Mouse (Mus musculus) cerebellum, adult 8-10 months (tissue): ENCODE measurements around the gene Zfp1.
A peak's percentile ranks its signal among the peaks of the same experiment; 100 is the strongest.

Source experiments
- DNase-seq: peaks from one replicate; pipeline ENCODE4 v3.0.0; 2022

The Zfp1 gene

DNA sequence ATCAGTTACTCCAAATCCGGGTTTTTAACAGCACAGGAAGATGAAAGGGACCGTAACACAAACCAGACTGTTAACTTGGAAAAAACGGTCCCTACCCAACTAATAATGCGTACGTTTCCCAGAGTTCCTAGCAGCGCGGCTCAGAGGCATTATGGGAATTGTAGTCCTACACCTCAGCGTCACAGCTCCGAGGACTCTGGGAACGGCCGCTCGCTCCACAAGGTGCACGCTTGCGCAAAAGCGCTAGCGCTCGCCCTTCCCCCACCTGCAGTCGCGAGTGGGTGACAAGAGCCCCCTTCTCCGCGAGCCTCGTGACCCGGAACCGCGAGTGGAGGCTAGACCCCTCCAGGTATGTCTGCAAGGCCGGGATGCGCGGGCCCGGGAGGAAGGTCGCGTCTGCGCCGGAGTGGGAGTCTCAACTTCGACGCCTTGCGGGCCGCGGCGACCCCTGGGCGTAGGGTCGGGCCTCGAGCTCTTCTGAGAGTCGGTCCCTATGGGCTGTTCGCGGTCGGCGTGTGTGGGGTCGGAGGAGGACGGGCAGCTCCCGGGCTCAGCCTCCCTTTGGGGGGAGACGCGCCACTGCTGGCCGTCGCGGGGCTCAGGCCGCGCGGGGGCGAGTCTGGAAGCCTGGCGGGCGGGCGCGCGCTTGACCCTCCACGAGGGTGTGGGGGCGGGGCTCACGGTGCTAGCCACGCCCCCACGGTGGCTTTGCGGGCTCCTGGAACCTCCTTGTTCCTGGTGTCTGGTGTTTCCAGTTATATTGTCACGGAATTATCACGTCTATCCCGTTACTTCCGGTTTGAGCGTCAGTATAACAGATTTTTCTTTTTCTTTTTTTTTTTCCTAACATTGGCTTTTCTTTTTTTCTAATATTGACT, at the start of gene Zfp1:
Gene Zfp1, plus strand, starts transcription at position 138 of the 878 bp plus-strand sequence.
- peak; percentile 92 for DNase-seq

DNA sequence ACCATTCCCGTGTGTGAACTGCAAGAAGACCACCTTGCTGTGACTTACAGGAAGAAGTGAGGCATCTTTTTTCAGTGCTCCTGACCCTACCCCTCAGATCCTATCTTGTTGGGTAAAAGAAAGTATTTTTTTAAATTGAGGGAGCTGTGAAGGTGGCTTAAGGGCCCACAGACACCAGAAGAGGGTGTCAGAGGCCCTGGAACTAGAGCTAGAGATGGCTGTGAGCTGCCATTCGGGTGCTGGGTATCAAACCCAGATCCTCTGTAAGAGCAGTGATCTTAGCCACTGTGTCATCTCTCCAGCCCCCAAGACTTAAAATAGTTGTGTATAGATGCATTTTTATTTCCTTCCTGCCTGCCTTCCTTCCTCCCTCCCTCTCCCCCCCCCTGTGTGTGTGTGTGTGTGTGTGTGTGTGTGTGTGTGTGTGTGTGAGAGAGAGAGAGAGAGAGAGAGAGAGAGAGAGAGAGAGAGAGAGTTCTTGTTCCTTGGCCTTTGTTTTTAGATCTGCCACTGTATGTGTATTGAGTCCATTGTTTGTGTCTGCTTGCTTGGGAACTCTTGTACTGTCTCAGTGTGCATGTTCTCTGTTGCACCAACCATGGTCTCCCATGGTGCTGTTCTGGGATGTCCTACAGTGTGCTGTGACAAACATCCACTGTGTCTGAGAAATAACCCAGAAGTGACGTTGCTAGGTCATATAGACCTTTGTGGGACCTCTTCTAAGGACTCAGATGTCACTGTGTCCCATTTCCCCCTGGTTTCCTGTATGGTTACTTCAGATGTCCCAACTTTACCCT, 49.0 kb upstream of the Zfp1 start:
- DNase-seq = no peak

DNA sequence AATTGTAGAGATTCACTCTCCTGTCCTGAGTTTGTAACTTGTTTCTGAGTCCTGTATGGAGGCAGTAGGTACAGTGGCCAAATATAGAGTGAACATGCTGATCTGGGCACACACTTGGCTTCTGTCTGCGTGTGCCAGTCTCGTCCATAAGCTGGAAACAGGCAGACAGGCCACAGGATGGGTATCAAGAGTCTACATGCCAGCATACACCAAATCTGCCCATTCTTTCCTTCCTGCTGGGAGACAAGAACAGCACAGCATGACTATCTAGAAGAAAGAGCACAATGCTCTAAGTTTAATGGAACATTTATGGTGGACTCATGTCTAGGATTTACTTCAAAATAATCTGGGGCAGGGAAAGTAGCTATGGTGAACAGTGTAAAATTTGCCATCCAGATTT, 48.2 kb upstream of the Zfp1 start:
- DNase-seq = no peak

DNA sequence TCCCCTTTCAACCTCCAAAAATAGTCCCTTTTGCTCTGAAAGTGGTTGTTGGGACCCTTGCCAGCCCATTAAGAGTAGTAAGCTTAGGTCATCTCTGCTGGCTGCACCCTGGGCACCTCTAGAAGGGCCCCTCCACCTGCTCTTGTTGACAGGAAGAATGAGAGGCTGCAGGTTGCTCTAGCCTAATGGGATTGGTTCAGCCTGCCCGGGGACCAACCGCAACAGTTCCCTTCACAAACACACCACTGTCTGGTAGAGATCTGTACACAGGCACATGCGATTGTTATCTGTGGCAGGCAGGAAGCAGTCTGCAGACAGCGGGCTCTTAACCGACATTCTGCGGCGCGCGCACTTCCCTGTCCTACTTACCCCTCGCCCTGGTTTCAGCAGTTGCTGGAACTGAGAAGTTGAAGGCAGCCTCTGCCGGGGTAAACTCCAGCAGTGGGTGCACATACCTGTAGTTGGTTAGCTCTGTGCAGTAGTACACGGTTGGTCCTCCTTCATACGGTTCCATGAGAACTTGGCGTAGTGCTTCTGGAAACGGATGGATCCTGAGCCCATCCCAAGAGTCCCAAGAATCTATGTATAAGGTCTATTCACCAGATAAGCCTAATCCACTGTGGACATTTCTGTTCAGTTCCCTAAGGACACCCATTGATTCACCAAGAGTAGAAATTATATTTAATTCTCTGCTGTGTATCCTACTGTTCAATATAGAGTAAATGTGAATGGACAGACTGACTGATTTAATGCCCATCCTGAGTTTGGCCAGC, 47.3 kb upstream of the Zfp1 start:
- DNase-seq = no peak

DNA sequence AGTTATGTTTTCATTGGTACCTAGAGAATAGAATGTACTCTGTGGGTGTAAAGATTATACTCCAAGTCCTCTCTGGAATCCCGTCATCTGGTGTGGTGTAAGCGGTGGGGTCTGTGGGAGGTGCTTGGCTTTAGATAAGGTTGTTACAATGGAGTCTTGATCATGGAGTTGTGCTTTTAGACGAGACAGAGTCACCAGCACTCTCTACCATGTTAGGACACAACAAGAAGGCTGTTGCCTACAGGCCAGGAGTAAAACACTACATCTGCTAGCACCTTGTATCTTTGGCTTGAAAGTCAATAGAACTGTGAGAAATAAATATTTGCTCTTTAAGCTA, 46.7 kb upstream of the Zfp1 start:
- DNase-seq = no peak

DNA sequence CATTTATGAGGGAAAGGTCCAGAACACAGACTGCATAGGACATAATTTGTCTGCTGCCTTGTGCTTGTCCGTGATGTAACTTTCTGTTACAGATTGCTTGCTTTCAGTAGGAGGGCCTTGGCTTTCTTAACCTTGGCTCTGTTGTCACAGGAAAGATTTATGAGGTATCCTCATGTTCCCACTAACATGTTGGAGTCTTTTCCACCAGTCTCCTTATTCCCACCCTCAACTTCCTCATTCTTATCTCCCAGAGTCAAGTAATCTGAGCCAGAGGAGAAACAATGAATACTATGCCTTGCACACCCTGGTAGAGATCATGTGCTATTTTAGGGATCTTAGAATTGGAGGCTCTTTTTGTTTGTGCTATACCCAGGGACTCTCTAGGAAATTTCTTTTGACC, 45.9 kb upstream of the Zfp1 start:
- no peak for DNase-seq

DNA sequence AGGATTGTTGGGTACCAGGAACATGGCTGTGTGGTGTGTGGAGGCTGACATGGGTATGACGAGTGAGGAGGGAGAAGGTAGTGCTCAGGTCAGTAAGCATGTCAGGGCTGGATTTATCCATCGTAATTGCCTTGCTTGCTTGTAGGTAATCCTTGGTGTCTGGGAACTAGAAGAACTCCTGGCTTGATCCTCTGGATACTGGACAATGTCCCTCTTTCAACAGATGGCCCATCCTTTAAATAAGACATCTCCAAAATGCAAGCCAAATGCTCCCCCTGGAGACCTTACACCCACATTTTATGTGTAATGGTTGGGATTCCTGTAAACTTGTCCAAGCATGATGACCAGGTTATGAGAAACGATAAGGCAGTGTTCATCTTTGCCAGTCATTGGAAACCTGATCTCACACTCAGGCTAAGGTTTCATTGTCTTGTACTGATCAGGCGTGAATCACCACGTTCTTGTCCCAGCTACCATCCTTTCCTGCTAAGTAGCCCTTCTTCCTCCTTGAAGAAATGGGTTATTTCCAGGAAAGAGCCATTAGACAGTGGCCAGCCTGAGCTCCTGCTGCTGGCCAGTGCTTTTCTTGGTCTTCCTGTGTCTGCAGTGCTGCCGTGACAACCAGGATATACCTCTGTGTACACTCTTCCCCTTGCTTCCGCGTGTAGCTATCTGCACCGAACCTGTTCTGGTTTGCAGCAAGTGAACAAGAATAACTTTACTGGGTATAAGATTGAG, 43.3 kb upstream of the Zfp1 start:
- no peak for DNase-seq

DNA sequence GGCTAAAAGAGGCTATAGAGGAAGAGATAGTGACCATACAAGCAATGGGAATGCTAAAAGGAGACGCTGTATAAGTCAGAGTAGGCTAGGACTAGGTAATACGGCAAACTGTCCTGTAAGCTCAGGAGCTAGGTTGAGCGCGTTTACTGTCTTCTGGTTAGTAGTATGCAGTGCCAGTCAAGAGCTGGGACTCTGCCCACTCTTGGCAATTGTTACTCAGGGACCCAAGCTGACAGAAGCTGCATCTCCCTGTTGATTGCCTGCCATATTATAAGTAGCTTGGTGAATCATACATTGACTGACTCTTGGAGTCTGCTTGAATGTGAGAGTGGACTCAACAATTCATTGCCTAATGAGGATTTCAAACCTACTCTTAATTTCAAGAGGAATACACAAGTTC, 41.2 kb upstream of the Zfp1 start:
- DNase-seq = peak; percentile 66

DNA sequence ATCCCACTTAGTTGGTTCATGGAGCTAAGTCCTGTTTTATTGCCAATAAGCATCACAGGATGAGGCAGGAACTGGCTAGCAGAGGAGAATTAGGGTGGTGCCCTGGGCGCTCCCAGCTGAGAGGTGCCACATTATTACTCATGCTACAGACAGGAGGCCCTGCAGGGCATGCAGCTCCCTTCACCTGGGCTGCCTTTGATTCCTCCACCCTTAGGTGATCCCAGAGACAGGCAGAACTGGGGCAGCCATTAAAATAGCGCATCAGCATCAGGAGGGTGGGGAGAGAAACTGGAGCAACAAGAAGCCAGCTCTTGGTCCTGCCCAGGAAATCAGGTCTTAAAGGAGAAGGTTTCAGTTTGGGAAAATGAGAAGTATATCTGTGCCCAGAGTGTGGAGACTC, 38.2 kb upstream of the Zfp1 start:
- DNase-seq = no peak

DNA sequence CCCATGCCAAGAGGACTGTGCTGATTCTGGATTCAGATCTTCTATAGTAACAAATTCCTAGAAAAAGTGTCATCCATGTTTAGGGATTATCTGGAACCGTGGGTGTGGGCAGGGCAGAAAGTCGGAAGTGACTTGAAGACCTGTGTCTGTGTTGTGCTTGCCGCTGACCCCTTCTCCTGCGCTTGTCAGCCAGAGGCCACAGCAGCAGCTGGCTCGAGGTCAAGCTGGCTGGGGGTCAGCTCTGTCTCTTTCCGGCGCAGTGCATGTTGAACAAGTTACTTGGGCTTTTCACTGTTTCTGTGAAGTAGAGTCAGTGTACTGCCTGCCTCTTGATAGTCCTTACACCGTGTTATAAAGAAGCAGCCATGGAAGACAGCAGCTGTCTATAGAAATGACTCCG, 36.2 kb upstream of the Zfp1 start:
- DNase-seq = no peak

DNA sequence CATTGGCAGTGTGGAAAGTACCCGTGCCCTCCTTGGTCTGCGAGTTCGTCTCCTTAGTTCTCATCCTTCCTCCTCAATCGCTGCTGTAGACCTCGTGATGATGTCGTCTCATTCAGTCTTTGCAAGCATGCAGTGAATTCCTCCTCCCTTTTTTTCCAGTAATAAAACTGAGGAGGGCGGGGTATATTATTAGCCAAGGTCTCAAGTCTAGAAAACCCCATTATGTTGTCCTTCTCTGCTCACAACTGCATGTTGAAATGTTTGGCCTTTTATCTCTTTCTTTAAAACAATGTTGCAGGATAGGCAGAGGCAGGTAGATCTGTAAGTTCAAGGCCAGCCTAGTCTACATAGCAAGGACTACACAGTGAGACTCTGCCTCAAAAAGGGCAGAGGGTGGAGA, 35.8 kb upstream of the Zfp1 start:
- DNase-seq = no peak

DNA sequence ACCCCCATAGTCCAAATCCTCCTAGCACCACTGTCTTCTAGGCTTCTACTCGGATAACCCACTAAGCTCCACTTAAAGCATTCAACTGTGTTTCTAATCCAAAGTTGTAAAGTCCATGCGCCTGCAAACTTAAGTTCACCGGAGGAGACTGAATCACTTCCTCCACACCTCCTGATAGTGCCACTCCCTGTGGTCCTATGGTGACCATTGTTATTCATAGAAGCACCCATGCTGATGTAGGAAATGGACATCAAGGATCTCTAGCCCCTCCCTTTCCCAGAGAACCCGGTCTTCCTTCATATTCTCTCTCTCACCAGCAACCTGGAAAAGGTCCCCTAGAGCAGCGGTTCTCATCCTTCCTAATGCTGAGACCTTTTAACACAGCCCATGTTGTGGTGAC, 30.0 kb upstream of the Zfp1 start:
- no peak for DNase-seq

DNA sequence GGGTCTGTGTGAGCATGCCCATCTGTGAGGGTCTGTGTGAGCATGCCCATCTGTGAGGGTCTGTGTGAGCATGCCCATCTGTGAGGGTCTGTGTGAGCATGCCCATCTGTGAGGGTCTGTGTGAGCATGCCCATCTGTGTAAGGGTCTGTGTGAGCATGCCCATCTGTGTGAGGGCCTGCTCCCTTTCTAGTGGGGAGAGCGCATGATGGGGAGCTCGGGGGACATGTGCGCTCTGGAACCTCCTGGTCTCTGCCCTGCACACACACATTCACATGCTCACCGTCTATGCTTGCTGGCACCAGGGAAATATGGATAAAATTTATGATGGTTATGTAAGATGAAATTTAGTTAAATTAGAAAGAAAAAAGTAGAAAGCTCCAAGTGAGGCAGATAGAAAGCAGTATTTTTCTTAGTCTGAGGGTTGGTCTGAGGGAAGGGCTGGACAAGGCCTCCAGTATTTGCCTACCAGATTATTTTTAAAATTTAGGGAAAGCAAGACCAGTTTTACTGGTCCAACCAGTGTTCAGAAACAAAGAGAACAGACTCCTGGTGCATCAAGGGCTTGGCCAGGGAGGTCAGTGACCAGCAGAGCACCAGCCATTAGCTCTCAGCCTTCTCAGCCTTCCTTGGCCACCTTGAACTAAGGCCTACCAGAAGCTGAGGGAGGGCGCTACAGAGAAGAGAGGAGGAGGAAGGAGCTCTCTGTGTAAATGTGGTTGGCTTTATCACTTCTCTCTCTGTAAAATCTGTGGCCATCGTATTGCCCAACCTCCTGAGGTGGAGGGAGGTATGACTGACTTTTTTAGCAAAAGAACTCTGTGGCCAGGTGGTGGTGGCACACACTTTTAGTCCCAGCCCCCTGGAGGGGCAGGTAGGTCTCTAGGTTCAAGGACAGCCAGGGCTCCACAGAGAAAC, 28.2 kb upstream of the Zfp1 start:
- DNase-seq = no peak

DNA sequence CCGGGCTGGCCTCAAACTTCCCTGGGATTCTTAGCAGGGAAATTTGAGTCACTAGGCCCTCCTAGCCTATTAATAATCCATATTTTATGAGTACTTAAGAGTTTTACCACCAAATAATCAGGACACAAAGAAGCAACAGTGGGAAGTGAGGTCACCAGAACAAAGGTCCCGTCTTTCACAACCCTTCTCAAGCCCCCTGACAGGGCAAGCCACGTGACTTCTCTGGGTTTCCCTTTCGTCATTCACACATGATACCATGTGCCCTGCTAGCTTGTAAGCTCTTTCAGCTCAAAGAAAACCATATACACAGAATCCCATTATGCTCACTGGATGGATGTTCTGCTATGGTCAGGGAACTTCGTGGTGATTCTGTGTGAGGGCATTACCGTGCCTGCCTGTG, 25.4 kb upstream of the Zfp1 start:
- DNase-seq = no peak

DNA sequence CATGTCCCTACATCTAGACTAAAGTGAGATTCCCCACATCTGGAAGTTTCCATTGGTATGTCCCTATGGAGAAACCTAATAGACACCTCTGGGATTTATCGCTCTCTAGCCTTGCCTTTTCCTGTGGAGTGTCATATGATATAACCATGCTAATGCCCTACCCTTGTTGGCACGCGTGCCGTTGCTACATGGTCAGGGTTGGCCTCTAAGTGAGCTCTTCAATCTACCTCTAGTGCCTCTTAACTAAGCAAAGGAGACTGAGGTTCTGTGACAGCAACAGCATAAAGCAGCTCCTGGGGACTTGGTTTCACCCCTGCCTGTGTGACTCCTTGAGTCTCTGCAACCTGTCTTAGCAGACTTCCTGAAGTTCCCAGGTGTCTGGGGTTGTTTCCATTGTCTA, 24.9 kb upstream of the Zfp1 start:
- DNase-seq = no peak

DNA sequence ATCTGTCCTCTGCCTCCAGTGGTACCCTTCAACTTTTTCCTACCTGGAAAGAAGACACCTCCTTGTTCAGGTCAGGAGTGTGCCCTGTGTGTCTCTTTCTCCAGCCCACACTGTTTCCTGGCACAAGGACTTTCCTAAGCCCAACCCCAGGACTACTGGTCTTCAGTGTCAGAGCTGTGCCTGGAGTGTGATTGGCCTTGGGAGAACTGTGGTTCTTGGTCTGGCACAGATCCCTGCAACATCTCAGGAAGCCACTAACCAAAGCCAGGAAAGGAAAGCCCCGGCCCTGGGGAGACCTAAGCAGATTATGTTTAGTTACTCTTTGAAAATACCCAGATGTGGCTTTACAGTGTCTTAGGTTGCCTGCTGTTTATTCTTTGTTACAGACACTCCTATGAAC, 23.3 kb upstream of the Zfp1 start:
- no peak for DNase-seq

DNA sequence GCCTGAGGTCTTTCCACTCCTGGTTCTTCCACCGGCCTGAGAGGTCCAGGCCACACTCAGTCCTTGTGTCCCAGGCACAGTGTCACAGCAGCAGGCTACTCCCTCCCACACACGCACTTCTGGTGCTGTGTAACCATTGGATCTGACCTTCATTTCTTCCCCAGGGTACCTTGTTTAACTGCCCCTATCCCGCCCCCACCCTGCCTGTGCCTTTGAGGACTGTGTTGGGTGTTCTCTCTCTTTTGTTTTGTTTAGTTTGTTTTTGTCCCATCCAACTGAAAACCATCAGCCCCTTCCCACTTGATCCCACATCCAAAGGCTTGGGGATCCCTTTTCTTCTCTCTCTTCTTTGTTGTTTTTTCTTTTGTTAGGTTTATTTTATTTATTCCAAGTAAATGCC, 21.1 kb upstream of the Zfp1 start:
- DNase-seq = no peak

DNA sequence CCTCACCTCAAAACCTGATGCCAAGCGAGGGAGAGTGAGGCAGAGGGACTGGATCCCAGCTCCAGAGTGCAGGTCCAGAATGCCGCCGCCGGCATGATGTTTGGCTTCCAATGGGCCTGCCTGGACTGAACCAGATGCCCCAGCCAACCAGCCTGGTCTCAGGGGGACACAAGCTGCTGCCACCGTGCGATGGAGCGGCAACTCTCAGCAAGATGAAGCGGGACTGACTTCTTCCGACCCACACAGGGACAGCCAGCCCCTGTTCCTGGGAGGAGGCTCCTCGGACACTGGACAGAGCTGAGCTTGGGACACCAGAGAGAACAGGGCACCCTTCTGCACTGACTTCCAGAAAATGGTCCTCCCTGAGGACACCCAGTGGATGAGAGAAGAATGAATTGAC, 20.6 kb upstream of the Zfp1 start:
- DNase-seq = peak; percentile 25

DNA sequence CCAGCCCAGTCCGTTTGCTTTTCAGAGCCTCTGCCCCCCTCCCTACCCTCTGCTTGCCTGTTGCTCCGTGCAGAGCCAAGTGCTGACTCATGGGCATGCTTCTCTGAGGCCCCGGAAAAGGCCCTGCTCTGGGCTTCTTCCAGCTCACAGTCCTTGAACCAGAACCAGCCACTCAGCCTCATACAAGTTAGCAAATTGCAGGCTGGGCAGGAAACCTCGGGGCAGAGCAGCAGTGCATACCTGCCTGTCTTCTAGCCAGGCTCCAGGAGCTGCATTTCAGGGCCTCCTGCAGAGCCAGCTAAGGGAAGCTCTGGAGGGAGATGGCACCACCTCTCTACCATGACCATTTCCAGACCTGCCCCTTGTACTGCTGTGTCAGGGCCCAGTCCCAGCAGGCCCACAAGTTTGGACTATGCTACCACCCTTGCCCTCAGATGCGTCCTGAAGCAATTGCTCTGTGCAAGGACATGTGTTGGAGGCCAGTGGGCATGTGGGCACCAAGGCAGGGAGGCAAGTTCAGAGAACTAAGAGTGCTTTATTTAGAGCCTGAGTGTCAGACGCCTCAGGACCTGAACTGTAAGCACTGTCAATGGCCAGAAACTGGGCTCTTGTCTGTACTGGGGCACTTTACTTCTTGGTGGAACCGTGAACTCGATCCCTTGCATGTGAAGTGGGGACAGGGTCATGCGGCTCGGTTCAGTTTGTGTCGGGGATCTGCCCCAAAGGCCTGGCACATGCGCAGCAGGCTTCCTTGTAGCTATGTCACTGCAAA, 18.9 kb upstream of the Zfp1 start:
- DNase-seq = peak; percentile 74

DNA sequence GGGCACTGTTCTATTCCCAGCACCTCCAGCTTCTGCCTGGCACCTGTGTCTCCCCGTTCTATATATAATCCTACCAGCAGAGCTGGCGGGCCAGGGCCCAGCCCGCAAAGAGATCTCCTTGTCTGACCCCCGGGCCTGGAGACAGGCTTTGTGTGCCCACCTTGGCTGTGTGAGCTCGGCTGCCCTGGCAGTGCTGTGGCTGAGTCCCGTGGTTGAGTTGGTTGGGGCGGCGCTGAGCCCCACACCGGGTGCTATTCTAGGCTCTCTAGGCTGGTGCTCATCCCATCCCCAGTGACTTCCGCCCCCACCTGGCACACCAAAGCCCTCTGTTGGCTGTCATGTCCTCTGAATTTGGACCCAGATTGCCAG, 18.4 kb upstream of the Zfp1 start:
- DNase-seq = peak; percentile 48
